Mouse (Mus musculus) NIH3T3 (cell line): Measurements from ENCODE around the gene Mrpl2.
A peak's percentile ranks its signal among the peaks of the same experiment; 100 is the strongest.

Experiments
- DNase-seq: peaks from one replicate; pipeline ENCODE4 v3.0.0-alpha.2; 2012; ENCODE audit warnings: low read depth

Gene Mrpl2

DNA sequence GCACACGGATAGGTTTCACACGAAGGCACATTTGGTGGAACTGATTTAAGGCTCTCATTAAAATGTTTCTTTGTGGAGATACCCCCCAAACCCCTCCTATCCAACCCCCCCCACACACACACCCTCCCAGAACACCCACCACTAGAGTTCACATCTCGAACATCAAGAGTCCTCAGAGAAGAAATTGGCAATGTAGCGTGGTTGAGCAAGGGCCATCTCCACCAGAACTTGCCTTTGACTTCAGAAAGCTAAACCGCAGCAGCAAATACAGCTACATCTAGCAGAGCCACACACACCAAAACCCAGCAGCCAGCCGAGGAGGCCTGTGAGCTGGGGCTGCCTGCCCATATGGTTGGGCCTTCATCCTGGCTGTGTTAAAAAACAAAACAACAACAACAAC, 18.6 kb upstream of the Mrpl2 start:
- no peak for DNase-seq

DNA sequence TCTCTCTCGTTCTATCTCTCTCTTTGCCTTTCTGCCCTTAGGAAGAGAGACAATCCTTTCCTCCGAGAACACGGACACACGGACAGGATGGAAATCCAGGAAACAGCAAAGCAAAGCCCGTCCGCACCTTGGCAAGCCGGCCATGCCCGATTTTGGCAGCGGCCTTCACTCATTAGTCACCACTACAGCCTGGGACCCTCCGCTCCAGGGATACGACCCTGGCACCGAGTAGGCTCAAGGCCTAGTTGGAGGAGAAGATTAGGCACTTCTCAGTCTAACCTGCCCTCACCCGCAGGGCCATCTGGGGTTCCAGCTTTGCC, 17.6 kb upstream of the Mrpl2 start:
- DNase-seq, result peak; percentile 58

DNA sequence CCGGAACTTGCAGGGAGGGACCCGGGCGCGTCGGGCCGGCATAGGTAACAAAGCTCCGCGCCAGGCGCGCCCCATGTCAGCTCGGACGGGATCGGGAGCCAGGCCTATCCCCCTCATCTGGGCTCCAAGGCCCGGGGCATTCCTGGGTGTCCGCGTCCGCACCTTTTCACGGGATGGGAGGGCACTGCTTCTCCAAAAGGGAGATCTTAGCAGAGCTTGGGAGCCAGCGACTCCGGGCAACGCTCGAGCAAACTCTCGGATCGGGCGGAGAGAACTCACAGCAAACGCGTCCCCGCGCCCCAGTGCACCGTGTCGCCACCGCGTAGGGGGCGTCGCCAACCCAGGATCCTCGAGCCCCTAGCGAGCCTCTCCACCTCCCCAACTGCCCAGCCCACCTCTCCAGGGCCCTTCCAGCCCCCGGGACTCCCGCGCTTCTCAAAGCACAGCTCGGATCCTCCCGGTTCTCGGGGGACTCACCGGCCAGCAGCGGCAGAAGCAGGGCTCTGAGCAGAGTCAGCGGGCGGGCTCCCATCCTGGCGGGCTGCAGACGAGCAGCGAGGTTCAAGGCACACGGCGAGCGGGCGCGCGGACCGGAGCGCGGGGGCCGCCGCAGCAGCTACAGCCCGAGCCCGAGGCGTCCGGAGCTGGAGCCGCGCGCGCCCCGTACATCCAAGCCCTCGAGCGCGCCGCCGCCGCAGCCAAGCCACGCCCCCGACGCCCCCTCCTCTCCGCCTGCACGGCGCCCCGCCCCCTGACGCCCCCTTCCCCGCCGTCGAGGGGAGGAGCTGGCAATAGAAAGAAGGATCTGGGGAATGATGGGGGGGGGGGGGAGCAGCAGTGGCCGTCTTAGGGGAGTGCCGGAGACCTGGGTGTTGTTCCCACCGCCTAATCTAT, 17.0 kb upstream of the Mrpl2 start, which contains the start of gene Ptk7:
Gene Ptk7 (minus strand): TSS at position 714 of the 894 bp plus-strand sequence.
- DNase-seq, result peak; percentile 85

DNA sequence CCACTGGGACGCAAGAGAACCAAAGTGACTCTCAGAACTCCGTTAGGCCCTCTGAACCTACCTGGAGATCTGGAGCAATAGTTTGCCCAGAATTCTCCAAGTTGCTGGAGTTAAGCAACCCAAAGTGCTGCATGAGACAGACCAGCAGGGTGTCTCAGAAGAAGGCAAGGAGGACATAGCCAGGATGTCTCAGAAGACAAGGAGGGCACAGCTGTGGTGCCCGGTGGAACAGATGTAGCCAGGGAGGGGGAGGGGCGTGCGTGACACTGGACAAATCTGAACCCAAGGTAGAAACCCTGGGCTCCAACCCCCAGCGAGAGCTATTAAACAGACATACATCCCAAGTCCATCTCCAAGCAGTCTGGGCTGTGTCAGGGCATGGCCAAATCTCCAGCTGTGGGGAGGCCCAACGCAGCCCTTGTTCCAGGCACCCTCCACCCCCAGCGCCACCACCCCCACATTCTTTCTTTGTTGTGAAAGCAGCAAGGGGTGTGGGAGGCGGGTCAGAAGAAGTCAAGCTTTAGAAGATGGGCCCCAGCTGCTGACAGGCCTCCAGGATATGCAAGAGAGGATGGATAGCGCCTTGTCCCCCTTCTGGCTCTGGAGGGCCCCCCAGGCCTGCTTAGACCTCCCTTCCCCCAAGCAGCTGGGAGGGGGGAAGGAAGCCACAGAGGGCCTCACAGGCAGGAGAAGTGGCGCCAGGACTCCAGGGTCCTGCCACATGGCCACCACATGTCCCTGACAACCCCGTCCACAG, 16.2 kb upstream of the Mrpl2 start:
- DNase-seq, result peak; percentile 74

DNA sequence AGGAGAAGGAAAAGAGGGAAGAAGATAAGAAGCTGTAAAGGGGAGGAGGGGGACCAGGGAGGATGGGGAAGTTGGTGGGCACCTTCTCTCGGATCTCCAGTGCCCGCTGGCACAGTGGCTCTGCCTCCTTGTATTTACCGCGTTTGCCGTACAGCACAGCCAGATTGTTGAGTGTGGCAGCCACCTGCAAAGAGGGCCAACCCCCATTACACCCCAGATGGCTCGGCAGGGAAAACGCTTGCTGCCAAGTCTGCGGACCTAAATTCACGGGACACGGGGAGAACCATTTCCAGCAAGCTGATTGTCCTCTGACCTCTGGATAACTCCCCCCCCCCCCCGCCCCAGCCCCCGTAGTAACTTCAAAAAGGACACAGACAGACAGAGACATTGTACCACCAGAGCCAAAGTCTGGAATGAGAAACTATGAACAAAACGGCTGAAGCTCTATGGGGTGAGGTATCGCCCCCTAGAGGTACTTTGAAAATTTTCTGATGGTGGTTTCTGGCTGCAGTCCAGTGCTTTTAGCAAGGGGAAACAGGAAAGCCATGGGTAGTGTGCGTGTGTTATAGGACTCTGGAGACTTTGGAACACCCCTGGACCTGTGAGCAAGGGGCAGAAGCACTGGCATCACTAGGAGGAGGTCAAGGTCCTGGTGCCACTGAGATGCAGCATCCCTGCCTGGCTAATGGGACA, 9.1 kb upstream of the Mrpl2 start:
- DNase-seq, result peak; percentile 93

DNA sequence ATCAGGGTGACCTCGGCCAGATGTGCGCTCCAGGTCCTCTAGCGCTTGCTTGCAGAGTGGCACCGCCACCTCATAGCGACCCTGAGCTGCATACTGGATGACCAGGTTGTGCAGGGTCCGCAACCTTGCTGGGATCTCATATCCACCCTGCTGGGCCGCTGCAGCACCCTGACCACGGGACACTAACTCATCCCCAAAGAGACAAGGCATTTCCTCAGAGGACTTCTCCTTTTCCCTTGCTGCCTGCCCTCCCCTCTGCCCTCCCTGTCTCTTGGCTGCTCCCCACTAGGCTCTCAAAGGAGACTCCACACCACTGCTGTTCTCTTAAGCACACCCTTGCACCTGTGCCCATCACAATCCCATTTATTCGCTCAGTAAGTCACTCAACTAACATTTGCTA, 6.1 kb upstream of the Mrpl2 start:
- DNase-seq, result no peak

DNA sequence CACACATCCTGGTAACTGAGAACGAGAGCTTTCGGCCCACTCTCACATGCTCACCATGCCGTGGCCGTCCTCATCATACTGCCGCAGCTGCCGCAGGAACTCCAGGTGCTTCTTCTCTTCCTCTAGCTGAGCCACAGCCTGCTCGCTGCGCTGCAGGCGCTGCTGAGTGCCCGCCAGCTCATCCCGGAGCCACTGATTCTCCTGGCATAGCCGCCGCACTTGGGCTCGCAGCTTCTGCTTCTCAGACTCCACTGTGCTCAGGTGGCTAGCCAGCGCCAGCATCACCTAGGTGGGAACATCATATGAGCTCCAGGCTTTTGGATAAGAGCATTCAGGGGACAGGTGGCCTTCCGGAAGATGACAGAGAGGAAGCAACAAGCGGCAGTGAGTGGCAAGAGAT, 4.0 kb upstream of the Mrpl2 start:
- DNase-seq, result no peak

DNA sequence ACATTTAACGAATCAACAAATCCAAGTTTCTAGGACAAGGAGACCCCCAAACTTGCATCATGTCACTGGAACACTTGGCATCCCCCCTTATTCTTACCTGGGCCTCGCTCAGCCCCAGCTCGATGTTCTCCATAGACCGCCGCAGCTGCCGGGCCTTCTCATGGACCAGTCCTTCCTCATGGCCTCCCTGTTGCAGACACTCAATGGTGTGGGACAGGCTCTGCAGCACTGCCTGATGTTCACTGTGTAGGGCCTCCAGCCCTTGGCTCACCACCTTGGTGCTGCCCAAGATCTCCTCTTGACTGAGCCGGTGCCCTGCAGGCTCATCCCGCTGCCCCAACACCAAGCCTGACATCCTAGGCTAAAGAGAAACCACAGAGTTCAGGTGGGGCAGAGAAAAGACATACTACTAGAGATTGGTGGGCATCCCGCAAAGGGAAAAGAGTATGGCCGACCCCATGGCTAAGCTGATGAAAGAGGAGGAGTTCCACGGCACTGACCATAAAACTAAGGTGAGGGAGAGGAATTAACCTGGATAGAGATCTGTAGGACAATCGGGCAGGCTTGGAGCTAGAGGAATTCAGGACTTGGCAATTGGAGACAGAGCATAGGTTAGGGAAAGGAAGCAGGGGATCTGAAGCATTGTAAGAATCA, 1.8 kb upstream of the Mrpl2 start:
- no peak for DNase-seq

DNA sequence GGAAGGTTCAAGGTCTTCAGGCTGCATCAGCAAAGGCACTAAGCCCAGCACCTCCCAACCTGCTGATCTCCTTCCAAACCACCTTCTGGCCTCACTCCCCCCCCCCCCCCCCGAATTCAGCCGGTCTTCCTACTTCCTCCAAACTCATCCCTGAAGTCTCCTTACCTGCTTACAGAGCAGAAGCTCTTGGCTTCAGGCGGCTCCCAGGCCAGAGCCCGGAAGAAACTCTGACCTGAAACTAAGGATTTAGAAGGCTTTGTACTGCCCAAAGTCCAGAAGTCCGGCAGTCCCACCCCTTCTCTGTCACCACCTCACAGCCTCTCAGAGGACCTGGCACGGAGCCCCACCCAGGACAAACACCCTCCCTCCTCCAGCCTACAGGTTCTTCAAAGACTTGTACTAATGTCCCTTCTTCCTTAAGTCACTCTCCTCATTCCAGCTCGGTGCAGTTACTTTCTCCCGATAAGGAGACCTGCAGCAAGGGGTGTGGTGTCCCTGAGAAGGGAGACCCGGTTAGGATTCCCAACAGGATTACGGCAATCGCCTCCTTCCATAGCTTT, 1.0 kb upstream of the Mrpl2 start:
- DNase-seq, result peak; percentile 58

DNA sequence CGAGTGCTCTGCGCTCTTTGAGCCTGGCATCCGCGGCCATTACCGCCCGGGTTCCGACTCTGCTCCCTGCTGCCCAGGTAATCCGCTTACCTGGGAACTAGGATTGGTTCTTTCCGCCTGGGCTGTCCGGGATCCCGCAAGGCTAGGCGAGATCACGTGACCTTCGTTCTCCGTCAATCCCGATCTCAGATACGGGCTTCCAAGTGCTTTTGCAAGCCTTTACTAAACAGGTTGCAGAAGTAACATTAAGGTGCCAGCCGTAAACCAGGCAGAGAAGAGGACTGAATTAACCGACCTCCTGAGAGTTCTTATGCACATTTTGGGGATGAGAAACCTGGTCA, 263 bp downstream of the Mrpl2 start:
- DNase-seq, result no peak

DNA sequence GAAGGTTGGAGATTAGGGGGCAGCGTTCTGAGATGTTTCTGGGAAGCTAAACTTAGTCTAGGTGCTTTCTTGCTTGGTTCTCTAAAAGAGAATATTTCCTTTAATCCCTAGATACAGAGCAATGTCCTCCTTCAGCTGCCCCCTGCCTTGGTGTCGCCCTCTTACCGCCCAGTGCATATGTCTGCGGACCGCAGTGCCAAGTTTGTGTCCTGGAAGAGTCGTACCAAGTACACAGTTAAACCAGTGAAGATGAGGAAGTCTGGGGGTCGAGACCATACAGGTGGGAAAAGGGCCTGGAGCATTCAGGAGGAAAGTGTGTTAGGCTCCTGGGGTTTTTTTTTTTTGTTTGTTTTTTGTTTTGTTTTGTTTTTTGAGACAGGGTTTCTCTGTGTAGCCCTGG, 1.2 kb downstream of the Mrpl2 start:
- no peak for DNase-seq

DNA sequence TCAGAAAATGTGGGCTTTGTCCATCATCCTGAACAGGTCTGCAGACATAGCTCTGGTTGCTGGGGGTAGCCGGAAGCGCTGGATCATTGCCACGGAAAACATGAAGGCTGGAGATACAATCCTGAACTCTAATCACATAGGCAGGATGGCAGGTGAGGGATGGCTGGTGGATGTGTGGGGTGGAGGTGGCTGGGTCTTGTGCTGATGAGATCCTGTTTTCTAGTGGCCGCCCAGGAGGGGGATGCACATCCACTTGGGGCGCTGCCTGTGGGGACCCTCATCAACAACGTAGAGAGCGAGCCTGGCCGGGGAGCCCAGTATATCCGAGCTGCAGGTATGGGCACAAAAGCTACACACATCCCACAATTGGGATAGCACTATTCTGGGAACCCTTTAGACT, 2.4 kb downstream of the Mrpl2 start:
- no peak for DNase-seq

DNA sequence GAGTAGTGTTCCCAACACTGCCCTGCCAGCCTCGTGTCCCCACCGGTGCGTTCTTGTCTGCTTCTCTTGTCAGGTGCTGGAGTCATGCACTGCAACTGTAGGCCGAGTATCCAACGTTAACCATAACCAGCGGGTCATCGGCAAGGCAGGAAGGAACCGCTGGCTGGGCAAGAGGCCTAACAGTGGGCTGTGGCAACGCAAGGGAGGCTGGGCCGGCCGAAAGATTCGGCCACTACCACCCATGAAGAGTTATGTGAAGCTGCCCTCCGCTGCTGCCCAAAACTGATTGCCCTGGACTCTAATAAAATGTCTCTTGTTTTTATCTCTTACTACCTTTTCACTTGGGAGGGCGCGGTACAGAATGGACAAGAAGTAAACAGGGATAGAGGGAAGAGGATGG, 3.8 kb downstream of the Mrpl2 start:
- DNase-seq, result no peak

DNA sequence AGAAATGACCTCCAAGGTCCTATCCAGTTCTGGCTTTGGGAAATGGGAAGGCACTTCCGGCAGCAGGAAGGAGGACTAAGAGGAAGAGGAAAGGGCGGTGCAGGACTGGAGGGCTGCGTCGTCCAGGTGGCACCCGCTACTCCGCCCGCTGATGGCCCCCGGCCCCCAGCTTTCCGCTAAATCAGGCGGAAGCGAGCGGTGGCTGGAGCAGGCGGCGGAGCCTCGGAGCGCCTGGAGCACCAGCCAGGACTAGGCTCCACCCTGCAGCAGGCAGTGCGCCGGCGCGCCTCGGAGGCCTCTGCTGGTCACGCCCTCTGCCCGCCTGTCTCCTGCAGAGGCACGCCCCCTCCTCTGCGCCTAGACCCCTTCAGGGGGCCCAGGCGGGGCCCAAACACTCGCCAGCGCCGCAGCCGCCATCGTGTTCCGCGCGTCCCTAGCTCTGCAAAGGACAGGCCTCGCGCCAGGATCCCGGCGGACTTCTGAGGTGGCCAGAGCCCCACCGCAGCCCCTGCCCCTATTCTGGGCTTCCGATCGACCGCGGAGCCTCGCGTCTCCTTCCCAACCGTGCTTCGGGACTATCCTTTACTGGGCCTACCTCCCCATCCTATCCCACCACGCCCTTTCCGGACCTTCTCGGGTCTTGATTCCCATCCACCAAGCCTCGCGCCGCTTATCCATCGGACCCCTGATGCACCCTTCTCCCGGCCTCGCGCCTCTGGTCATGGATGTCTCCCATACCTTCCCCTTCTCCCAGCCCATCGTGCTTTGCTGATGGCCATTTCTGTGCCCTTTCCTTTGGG, 4.4 kb downstream of the Mrpl2 start, which contains the start of gene Cul7:
Gene Cul7 (plus strand): TSS at position 106 of the 800 bp plus-strand sequence.
- peak; percentile 95 for DNase-seq

DNA sequence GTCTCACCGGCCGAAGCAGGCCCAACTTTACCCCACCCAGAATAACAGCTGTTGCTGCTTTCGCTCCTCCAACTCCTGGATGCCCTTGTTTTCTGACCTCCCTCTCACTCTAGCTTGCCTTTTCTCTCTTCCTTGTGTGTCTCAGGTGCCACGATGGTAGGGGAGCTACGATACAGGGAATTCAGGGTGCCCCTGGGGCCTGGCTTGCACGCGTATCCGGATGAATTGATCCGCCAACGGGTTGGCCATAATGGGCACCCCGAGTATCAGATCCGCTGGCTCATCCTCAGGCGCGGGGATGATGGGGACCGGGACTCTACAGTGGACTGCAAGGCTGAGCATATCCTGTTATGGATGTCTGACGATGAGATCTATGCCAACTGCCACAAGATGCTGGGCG, 5.3 kb downstream of the Mrpl2 start:
- no peak for DNase-seq

DNA sequence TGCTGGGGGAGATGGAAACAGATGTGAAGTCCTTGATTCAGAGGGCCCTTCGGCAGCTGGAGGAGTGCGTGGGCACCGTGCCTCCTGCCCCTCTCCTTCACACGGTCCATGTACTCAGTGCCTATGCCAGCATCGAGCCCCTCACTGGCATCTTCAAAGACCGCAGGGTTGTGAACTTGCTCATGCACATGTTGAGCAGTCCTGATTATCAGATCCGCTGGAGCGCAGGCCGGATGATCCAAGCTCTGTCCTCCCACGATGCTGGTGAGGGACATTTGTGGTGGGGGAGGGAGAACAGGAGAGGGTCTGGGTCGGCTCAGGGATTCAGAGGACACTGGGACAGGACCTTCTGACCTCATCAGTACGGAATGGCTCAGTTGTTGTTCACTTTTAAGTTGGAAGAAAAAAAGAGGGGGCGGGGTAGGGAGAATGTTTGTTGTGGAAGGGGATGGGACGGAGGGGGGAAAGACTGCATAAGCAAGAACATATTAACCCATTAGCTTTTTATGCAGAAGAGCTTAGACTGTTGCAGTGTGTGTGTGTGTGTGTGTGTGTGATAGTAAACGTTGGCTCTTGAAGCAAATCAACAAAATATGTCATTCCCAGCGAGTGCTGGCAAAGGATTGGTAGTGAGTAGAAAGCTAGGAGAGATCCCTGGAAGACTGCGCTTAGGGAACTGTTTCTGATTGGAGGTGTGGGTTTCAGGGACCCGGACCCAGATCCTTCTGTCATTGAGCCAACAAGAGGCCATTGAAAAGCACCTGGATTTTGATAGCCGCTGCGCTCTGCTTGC, 5.9 kb downstream of the Mrpl2 start:
- no peak for DNase-seq

DNA sequence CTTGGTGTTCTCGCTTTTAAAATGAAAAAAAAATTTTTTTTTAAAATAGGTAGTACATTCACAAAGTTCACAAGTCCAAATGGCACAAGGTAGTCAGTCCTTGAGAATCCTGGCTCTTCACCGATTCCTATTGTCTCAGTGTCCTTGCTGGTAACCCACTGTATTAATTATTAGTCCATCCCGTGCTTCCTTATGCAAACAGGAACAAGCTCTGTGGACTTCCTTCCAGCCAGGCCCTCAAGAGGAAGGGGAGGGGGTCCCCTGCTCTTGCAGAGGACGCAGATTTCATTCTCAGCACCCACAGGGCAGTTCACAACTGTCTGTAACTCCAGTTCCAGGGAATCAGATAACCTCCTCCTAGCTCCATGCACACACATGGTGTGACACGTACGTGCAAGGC, 10.0 kb downstream of the Mrpl2 start:
- no peak for DNase-seq

DNA sequence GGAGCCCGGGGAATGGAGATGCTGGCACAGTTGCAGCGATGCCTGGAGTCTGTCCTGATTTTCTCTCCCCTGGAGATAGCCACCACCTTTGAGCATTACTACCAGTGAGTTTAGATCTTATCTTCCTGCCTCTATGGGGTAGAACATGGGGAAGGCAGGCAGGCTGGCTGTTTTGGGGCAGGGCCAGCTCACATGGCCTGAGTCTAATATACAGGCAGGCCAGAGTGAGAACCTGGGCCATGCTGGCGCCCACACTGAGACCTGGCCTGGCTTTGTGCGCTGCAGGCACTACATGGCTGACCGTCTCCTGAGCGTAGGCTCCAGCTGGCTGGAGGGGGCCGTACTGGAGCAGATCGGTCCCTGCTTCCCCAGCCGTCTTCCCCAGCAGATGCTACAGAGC, 15.3 kb downstream of the Mrpl2 start:
- no peak for DNase-seq

DNA sequence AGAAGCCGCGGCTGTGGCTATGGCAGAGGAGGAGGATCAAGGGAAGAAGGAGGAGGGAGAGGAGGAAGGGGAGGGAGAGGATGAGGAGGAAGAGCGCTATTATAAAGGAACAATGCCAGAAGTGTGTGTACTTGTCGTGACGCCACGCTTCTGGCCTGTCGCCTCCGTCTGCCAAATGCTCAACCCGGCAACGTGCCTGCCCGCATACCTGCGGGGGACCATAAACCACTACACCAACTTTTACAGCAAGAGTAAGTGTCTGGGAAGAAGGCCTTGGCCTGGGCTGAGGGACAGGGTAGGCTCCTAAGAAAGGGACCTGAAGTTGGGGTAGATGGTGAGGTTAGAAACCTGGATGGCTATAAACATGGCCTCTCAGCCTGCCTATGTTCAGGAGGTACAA, 16.0 kb downstream of the Mrpl2 start:
- DNase-seq, result no peak

DNA sequence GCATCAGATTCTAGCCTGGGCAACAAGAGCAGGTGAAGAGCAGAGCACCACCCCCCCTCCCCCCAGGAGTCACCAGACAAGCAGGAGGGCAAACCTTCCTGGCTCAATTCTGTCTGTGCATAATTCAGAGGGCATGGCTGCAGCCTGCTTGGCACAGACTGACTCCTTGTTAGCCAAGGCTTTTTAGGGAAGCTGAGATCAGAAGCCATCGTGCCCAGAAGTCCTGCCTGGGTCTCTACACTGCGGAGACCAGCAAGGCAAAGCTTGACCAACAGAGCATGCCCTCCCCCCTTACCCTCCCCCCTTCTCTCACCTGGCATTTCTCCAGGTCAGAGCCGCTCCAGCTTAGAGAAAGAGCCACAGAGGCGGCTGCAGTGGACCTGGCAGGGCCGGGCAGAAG, 16.7 kb downstream of the Mrpl2 start:
- DNase-seq, result no peak
